ENCODE assay signal across 1 mouse cellular context in the genomic region with DNA sequence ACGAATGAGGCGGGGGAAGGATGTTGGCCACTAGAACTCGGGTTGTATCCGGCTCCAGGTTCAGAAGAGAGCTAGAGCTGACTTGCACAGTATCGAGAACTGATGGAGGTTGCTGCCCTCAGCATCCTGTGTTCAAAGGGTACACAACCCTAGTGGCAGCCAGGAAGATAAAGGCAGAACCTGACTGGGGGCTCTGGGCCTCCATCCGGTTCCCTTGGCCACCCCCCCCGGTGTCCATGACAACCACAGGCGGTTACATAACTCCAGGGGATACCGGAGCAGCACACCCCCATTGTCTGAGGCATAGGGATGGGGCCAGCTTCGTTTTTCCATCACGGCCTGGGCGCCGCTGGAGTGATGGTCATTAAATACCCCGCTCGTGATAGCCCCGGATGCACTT.
A peak's percentile ranks its signal among the peaks of the same experiment; 100 is the strongest.
TF ChIP-seq lines count a peak whose summit lies in the region.

No protein-coding gene starts in this region.

TF ChIP-seq in CH12.LX, 34 proteins besides CTCF, POLR2A, EP300 and RAD21:
- no peak for TF ChIP-seq POLR2AphosphoS2 (IDR thresholded peaks at IDR 0.05; ENCODE audit: low read depth, low read length)
- no peak for TF ChIP-seq RCOR1 (conservative IDR thresholded peaks at IDR 0.05; ENCODE audit: low read depth, low read length)
- 0 out of 2 replicates have a peak, but pooled peaks have one; percentile 6 for TF ChIP-seq ELF1 (IDR thresholded peaks at IDR 0.05; ENCODE audit: low read depth, low read length)
